Mouse (Mus musculus): ENCODE results near the gene Armh1.
"Not testable (repeated sequence)": the region's sequence is repeated elsewhere in the genome, so short reads cannot be mapped to it uniquely, and the experiment has no call there.

The Armh1 gene

DNA sequence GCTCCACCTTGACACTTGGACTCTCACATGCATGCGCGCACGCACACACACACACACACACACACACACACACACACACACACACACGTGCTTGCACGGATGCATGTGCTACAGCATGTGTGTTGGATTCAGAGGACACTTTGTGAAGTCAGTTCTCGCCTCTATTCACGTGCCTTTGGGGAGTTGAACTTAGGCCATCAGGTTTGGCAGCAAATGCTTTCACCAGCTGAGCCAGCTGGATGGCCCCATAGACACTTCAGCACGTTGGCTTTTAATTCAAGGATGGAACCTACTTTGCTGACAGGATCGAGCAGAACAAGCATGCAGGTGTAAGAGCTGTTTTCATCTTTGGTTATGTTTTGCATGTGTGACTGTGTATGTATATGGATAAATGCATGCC lies 30.1 kb downstream of the Armh1 start:
- no peak for DNase-seq (ENCODE audit: low spot score in 2 of 2)

DNA sequence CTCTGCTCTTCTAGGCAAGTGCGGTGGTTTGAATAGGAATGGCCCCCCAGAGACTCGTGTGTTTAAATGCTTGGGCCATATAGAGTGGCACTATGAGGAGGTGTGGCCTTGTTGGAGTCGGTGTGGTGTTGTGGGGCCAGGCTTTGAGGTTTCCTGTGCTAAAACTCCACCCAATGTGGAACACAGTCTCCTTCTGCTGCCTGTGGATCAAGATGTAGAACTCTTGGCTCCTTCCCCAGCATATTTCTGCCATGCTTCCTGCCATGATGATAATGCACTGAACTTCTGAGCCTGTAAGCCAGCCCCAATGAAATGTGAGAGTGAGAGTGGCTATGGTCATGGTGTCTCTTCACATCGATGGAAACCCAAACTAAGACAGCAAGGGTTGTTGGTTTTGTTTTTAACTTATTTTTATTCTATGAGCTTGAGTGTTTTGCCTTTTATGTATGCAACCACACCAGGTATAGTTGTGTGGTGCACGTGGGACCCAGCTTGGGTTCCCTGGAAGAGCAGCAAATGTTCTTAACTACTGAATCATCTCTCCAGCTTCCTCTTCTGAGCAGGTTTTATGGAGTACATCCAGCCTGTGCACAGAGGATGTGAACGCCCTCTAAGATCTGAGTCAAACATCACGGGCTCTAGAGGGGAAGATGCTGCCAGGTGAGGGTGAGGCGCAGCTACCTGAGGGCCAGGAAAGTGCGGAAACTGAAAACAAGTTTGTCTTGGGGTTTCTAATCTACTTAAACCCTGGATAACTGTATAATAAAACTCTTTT lies 31.0 kb downstream of the Armh1 start:
- no peak for DNase-seq (ENCODE audit: low spot score in 2 of 2)

DNA sequence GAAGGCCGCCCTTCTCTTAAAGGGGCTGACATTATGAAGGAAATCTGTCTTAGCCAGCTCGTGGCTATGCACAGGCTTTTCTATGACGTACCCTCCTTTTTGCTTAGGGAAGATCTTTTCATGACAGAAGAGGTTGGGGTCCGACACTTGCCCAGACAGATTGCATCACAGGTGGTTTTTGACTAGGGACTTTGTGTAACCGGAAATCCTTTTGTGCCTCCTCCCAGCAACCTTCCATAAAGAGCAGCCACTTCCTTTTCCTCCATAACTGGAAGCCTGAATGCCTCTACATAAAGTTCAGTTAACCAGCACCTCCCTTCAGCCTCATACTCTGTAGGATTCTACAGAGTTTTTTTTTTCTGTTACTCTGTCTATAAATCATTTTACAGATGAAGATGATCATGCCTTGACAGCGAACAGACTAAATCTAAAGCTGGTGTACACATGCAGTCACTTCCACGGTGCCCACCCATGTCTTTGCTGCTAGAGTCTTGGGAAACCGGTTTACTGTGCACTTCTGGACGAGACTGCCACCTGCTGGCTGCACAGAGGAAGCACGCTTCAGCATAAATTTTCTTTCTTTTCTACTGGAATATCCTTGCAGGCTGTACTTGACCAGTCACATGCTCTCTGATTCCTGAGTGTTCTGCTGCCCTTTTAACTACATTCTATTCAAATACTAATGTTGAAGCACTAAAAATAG lies 33.3 kb downstream of the Armh1 start:
- peak in 1 of 2 experiments; percentile 55 for DNase-seq (ENCODE audit: low spot score in 2 of 2)

DNA sequence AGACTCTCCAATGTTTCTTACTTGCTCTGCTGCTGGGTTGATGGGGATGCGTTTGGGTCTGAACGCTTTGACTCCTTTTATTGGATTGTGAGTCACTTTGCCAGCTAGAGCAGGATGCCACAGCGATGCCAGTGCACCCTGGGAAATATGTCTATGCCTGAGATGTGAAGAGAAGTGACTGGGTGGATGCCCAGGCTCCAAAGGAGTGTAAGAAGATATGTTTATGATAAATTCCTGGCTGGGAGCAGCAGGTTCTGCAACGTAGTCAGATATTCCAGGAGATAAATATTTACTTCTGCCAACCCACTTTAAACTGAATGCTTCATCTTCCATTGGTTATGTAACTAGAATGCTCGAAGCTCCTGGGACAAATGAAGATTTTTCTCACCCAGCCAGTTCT lies 34.9 kb downstream of the Armh1 start:
- DNase-seq (ENCODE audit: low spot score in 2 of 2), result no peak

DNA sequence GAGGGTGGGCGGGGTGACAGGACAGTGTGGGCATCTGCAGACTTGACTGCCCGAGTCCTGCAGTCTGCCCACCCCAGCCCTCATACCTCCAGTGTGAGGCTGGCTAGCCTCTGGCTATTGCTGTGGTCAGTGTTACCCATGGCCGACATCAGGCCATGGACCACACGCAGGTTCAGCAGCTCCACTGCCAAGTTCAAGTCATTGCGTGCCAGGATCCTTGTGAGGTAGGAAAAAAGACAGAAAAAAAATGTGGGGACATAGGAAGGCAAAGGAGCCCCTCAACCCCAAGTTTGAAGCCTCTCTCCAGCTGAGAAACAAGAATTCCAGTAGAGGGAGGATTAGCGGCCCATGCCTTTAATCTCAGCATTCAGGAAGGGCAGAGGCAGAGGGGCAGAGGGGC lies 37.7 kb downstream of the Armh1 start:
- DNase-seq (ENCODE audit: low spot score in 2 of 2), result no peak

DNA sequence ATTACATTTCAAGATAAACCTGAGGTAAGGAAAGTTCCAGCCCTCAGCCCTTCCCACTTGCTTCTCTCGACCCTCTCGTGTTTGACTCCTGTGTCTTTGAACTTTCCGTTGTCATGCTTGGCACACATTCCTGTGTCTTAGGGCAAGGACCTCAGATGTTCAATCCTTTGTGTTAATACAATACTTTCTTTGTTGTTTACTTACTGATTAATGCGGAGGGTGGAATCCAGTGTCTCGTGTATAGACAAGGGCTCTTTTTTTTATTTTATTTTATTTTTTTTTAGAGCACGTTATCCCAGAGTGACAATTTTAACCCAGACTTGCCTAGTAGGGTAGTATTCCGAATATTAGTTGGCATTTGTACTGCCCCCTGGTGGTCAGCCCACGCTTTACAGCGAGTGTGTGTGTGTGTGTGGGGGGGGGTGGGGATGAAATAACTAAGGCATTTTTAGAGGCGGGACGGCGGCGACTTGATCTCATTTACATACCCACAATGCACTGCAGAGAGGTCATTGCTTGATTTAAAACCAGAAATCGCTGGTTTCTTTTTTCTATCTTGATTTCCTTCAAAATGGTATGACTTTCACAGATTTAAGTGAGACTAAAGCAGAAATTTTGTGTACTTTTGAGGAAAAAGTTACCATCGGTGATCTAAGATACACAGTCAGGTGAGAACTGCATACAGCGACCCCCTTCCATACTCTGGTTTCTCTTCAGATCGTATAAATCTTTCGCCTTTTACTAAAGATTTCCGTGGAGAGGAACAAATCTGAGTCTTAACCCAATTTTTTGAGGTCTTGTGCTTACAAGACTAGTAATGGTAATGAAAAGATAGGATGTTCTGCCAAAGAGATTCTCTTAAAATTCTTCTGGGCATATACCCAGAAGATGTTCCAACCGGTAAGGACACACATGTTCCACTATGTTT lies 41.5 kb downstream of the Armh1 start:
- DNase-seq (ENCODE audit: low spot score in 2 of 2), result peak; percentile 53 to 80

DNA sequence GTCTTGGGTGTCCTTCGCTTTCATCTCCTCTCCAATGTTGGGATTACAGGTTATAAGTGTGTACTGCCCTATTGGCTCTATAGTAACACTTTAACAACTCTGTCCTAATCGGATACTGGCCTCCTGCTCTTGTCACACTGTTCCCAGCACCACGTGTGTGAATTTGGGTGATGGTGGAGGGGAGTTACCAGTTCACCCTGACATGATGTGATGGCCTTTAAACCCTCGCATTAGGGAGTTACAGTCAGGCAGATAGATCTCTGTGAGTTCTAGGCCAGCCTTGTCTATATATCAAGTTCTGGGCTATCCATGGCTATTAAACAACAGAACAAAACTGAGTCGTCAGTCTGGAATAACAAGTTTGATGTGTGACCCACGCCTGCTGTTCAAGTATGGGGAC lies 42.3 kb downstream of the Armh1 start:
- no peak for DNase-seq (ENCODE audit: low spot score in 2 of 2)

DNA sequence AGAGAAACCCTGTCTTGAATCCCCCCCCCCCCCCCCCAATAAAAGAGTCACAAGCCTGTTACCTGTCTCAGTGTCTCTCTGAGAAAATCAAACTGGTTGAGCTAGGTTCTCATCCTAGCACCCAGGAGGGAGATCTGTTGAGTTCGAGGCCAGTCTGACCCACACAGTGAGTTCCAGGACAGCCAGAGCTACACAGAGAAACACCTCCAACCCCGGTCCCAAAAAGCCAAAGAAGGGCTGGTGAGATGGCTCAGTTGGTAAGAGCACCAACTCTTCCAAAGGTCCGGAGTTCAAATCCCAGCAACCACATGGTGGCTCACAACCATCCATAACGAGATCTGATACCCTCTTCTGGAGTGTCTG lies 49.0 kb downstream of the Armh1 start:
- no peak for DNase-seq (ENCODE audit: low spot score in 2 of 2)

DNA sequence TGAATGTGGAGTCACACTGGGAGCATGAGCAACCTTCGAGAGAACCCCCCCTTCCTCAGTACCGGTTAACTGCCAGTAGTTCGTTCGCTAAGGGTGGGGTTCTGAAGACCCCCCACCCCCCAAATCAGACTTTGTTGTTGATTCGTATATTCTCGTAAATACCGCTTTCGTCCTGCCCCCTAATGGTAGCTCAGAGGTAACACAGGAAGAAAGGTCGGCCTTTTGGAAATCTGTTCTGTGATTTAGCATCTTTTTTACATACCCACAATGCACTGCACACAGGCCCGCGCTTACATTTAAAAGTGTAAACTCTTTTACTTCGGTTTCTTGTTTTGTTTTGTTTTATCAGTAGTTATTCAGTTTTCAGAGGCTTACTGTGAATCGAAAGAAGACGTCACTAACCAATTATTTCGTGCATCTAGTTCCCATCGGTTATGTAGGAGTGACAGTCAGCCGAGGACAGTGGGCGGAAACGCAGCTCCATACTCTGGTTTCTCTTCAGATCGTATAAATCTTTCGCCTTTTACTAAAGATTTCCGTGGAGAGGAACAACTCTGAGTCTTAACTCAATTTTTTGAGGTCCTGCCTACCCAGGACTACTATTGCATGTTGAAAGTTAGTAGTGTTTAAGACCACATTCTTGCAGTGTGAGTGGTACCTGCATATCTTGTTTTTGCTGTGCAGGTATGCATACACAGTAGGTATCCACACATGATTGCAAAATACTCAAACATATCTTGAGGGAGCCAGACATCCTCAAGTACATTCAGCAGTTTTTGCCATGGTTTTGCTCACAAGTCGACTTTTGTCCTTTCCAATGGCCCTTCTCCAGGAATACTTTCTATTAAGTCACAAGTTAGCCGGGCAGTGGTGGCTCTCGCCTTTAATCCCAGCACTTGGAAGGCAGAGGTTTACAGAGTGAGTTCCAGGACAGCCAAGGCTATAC lies 49.6 kb downstream of the Armh1 start:
- peak in 1 of 2 experiments; percentile 30 for DNase-seq (ENCODE audit: low spot score in 2 of 2)

DNA sequence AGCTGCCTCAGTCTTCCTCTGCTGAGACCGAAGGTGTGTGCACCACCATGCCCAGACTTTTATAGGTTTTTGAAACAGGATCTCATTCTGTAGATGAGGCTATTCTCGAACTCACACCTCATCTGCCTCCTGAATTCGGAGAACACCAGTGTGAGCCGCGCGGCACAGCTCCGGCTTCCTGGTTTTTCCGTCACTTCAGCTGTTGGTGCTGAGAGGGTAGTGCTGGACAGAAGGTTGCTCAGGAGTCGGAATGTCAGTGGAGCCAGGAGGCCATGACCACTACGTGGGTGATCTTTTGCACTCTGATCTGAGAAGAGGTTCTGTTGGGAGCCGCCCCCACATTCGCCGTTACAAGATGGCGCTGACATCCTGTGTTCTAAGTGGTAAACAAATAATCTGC lies 60.1 kb downstream of the Armh1 start:
- DNase-seq (ENCODE audit: low spot score in 2 of 2), result no peak

DNA sequence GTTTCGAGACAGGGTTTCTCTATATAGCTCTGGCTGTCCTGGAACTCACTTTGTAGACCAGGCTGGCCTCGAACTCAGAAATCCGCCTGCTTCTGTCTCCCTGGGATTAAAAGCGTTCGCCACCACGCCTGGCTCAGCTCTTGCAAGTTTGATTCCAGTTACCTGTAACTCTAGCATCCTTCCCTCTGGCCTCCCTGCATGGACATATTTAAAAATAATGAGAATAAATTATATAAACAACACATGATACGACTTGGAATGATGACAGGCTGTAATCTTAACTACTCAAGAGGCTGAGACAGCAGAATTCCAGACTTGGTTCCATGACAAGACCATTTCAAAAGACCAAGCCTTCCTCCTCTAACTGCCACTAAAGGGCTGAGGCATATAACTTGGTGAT lies 61.3 kb downstream of the Armh1 start:
- DNase-seq (ENCODE audit: low spot score in 2 of 2), result no peak

DNA sequence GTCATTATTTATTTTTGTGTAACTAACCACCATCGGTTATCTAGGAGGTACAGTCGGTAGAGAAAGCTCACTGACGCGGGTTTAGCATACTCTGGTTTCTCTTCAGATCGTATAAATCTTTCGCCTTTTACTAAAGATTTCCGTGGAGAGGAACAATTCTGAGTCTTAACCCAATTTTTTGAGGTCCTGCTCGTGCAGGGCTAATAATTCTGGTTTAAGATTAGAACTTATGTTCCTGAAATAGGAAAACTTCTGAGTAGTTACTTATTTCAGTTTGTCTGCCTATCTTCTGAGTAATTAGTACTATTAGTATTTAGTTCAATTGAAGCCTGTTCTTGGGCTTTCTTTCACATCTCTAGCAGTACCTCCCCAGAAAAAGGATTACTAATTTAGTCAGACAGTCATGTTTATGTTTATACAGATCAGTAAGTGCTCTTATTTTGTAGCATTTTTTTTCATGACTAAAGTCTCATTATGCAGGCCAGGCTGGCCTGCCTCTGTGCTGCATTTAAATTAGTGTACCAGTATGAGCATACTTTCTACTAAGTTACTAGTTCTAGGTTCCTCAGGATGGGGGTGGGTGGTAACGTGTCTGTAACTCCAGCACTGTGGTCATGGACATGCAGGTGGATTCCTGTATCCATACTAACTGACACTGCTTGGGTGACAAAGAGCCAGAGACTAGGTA lies 61.9 kb downstream of the Armh1 start:
- no peak for DNase-seq (ENCODE audit: low spot score in 2 of 2)

DNA sequence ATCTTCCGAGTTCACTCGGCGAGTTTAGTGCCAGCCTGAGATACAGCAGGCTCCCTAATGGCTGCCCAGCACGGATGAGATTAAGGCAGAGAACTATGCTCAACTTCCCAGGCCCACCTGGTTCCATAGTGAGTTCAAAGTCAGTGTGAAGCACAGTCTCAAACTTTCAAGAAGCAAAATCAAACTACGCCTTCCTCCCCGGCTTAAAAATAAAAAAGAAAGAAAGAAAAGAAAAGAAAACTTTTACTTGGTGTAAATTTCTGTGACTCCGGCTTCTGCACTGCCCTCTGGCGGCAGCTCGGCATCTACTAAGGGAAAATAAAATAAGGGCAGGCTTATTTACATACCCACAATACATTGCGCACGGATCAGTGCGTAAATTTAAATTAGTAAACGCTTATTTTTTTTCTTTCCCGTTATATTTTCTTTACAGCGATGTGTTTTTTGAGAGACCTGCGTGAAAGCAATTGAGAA lies 62.5 kb downstream of the Armh1 start:
- DNase-seq (ENCODE audit: low spot score in 2 of 2), result peak; percentile 65 to 84

DNA sequence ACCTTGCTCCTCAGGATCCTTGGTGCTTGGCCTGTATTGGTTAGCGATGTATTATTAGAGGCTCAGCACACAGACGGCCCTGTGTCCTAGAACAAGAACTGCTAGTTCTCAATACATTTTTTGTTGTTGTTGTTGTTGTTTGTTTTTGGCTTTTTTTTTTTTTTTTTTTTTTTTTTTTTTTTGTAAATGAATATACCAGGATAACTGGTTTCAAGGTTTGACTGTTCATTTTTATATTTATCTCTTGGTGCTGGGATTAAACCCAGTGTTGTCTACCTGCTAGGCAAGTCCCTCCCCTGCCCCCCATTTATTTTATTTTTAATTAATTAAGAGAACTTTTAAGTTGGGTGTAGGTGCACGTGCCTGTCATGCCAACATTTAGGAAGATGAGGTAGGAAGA lies 63.0 kb downstream of the Armh1 start:
- DNase-seq (ENCODE audit: low spot score in 2 of 2), result no peak

DNA sequence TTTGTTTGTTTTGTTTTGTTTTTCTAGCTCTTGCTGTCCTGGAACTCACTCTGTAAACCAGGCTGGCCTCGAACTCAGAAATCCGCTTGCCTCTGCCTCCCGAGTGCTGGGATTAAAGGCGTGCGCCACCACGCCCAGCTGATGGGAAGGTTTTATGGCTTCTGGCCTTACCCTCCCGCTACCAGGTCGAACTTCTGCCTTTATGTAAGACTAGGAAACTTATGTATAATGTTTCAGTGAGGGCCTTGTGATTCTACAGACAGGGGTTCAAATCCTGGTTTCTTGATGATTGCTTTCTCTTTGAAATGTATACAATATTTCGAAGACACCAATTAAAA lies 69.2 kb downstream of the Armh1 start:
- not testable (repeated sequence) for DNase-seq (ENCODE audit: low spot score in 2 of 2)

DNA sequence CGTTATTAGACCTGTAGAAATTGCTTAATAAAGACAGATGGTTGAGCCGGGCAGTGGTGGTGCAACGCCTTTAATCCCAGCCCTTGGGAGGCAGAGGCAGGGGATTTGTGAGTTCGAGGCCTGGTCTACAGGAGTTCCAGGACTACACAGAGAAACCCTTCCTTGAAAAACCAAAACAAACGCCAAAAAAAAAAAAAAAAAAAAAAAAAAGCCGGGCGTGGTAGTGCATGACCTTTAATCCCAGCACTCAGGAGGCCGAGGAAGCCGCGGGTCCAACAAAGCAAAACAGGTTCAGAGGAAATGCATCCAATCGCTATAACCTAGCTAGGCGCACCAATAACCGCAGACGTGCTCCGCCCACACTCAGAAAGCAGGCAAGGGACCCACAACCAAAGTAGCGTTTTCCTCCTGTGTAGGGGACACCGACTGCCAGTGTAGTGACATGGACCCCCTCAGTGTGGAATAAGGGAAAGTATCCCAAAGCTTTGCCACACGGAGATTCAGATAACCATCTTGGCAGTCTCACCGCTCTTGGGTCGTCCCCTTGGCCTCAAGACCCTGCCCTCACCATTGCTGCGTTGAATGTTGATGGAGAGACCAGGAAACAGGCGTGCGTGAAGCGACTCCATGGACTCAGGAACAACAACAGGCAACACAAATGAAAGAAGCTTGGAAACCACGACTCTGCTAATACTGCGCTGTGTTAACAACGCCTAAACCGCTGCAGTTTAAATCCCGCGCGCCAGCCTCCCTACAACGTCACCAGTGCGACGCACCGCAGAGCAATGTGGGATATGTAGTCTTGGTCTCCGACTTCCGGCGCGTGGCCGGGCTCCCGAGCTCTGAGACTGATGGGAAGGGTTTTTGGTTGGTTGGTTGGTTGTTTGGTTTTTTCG lies 69.8 kb downstream of the Armh1 start, which contains the start of gene Kif2c:
Kif2c (minus strand) TSS at position 777 of the 896 bp plus-strand sequence.
- DNase-seq (ENCODE audit: low spot score in 2 of 2), result peak; percentile 86 to 89

DNA sequence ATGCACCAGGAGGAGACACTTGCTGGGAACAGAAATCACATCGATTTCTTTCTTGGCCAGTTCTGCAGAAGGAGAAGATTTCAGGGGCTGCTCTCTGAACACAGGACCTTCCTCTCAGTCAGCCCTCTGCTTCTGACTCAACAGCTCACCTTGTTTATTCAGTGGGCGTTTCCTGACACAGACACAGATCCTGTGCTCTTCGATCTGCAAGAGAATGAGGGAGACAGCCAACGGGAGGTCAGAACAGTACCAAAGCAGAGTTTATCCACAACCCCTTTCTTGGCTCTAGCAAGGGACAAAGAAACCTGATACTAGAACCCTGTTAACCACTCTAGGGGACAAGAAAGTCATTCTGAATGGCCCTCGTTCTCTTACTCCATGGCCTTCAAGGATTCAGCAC lies 82.0 kb downstream of the Armh1 start:
- no peak for DNase-seq (ENCODE audit: low spot score in 2 of 2)
